Mouse (Mus musculus) embryonic facial prominence, embryonic 11.5 days (tissue): ENCODE measurements around the gene Pde4b. TPM values are rescaled to one million over a fixed set of nuclear protein-coding genes. Genes with fewer than 3 reads are reported as not detected.
A peak's percentile ranks its signal among the peaks of the same experiment; 100 is the strongest.

Experiments
- ATAC-seq: fragments of 200-750 bp; cut with Nextera tagmentation; replicated peaks from 2 replicates; pipeline ENCODE4 v1.8.0; 2017; ENCODE audit warnings: low read depth; ENCODE audit not compliant: insufficient number of reproducible peaks, low FRiP score, low TSS enrichment
- DNase-seq: peaks from one replicate; pipeline ENCODE4 v3.0.0-alpha.2; 2015; ENCODE audit warnings: low spot score
- H3K27ac ChIP-seq: fragments of 300-500 bp; sonication (generic); replicated peaks from 2 replicates; pipeline ENCODE4 v1.5.1; 2014; ENCODE audit warnings: mild to moderate bottlenecking, low read depth, low read length, control low read depth
- H3K27me3 ChIP-seq: fragments of 300-500 bp; sonication (generic); 2 replicates; pipeline ENCODE4 v1.6.1; 2014; ENCODE audit warnings: mild to moderate bottlenecking, low read length, moderate library complexity, mixed read lengths; ENCODE audit not compliant: control insufficient read depth, insufficient read depth
- H3K36me3 ChIP-seq: fragments of 300-500 bp; sonication (generic); replicated peaks from 2 replicates; pipeline ENCODE4 v1.6.1; 2014; ENCODE audit warnings: low read depth, mild to moderate bottlenecking, low read length, moderate library complexity, mixed read lengths; ENCODE audit not compliant: control insufficient read depth, insufficient read depth
- H3K4me1 ChIP-seq: fragments of 300-500 bp; sonication (generic); 2 replicates; pipeline ENCODE4 v1.6.1; 2014; ENCODE audit warnings: low read length, mixed read lengths; ENCODE audit not compliant: control insufficient read depth, insufficient read depth
- H3K4me2 ChIP-seq: fragments of 300-500 bp; sonication (generic); 2 replicates; pipeline ENCODE4 v1.6.1; 2014; ENCODE audit warnings: low read depth, mild to moderate bottlenecking, control low read depth, low read length, moderate library complexity
- H3K4me3 ChIP-seq: fragments of 300-500 bp; sonication (generic); 2 replicates; pipeline ENCODE4 v1.5.1; 2014; ENCODE audit warnings: low read depth, low read length, control low read depth
- H3K9ac ChIP-seq: fragments of 300-500 bp; sonication (generic); replicated peaks from 2 replicates; pipeline ENCODE4 v1.6.1; 2014; ENCODE audit warnings: mild to moderate bottlenecking, control low read depth, low read length
- H3K9me3 ChIP-seq: fragments of 300-500 bp; sonication (generic); replicated peaks from 2 replicates; pipeline ENCODE4 v1.6.1; 2016; ENCODE audit warnings: mild to moderate bottlenecking, low read length, inconsistent platforms, mixed read lengths; ENCODE audit not compliant: control insufficient read depth
- WGBS: fragments of 180-500 bp; shearing (Covaris S2); extraction: QIAGEN DNeasy Blood & Tissue Kit; methylation state at CpG from one replicate; pipeline ENCODE4 v1.1.7; 2014; 5-methylcytosine and 5-hydroxymethylcytosine counted together
- polyA plus RNA-seq: library from polyadenylated mRNA; unstranded; fragments of >200 nt; fragmentation: Nextera tagmentation; extraction: Ambion mirVana; gene quantifications from 2 replicates; pipeline ENCODE4 v1.2.1, GENCODE M21; 2014

Pde4b gene
- polyA plus RNA-seq, 1 experiment from 2014 or later = 10.3 TPM

DNA sequence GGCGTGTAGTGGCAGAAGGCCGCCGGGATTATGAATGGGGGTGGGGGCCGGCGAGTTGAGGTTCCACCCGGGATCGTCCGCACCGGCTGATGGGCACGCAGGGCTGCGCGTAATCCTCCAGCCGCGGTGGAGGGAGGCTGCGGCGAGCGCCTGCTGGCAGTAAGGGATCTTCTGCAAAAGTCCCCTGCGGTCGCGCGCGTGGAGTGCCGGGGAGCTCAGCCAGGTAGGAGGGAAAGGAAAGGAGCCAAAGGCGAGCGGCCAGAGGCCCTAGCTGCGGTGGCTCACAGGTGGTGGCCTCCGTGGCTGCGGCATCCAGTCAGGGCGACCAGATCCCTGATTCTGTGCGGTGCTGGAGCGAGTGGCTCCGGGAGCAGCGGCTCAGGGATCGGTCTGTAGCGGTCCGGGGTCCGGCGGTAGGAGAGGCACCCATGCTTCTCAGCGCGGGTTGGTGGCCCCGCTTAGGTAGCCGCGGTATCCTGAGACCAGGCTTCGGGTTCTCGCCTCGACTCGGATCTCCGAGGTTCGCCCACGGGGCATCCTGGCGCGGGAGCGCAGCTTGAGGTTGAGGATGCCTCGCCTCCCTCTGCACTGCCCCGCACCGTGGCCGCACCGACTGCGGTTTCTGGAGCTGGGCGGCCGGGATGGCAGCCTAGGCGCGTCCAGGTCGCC, 357 bp downstream of the Pde4b start:
- Histone ChIP-seq H3K27me3 (peaks cover 10% of the 10 kb centered on the region; the same call in 1 of the 2 replicates), H3K9ac (peak overlapping the region; percentile 37)
- ATAC-seq = peak; percentile 80

DNA sequence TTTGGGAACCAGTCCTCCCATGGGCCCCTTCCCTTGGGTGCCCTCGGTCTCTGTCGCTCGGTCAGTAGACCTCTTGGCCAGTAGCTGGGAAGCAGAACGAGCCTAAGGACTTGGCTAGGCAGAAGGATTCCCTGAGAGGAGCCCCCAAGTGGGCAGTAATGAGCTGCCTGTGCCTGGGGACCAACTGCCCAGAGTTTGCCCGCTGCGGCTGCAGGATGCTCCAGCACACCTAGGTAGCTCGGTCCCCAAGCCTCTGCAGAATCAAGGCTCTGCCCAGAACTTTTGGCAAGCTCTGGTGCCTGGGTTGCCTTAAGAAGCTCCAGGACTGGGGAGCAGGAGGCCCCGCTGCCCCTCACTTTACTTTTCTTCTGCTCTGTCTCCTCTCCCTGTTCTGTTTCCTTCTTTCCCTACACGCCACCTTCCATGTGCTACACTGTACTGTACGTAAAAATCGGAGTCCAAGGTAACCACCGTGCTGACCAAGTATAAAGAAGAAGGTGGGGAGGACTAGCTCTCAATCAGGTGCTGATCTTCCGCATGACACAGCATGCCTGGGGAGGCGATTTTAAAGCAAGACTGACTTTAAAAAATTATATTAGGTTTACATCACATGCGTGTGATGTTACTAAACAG, 1.0 kb downstream of the Pde4b start:
- H3K4me1 ChIP-seq = no peaks in the 10 kb centered on the region; the same call in 1 of the 2 replicates
- H3K9ac ChIP-seq = peak overlapping the region; percentile 37
- H3K9me3 ChIP-seq = no peaks in the 10 kb centered on the region
- no peaks in the 10 kb centered on the region for H3K36me3 ChIP-seq
- H3K4me2 ChIP-seq = peak overlapping the region; percentile 93
- H3K27ac ChIP-seq = no peak overlapping the region
- ATAC-seq (peak; percentile 11; the same call in 1 of the 2 replicates), DNase-seq (peak; percentile 36)
- H3K4me3 ChIP-seq = peak overlapping the region; percentile 45
- 26% methylated on average over 15 of the region's 15 CpGs for WGBS
- peaks cover 10% of the 10 kb centered on the region; the same call in 1 of the 2 replicates for H3K27me3 ChIP-seq

More for the DNA sequence above, 357 bp downstream of the Pde4b start:
- H3K27ac ChIP-seq = no peak overlapping the region
- under 1% methylated on average over 64 of the region's 64 CpGs for WGBS
- H3K4me2 ChIP-seq = peak overlapping the region; percentile 93
- no peaks in the 10 kb centered on the region; the same call in 1 of the 2 replicates for H3K4me1 ChIP-seq
- H3K9me3 ChIP-seq = no peaks in the 10 kb centered on the region
- H3K4me3 ChIP-seq = peak overlapping the region; percentile 45
- DNase-seq = peak; percentile 40
- no peaks in the 10 kb centered on the region for H3K36me3 ChIP-seq

DNA sequence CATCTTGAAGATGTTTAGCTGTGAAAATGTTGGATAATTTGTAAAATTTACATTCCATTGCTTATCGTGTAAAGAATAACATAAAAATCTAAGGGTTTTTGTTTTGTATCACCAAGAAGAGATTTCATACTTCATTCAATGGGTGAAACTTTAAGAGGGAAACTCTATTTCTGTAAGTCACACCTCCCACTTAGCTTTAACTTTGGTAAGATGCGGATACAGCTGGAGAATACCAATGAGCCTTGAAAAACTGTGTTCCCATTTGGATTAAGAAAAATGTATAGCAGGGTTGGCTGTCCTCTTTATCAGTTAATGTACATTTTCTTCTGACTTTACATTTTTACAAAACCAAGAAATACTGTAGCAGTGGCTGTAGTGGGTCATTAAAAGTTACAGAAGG, 8.5 kb downstream of the Pde4b start:
- WGBS = 90% methylated on average over 2 of the region's 2 CpGs
- Histone ChIP-seq H3K4me2 (no peak overlapping the region), H3K4me3 (no peak overlapping the region), H3K9me3 (no peaks in the 10 kb centered on the region), H3K9ac (no peak overlapping the region), H3K4me1 (no peaks in the 10 kb centered on the region), H3K27ac (no peak overlapping the region), H3K36me3 (no peaks in the 10 kb centered on the region), H3K27me3 (no peaks in the 10 kb centered on the region)
- DNase-seq = no peak
- no peak for ATAC-seq

DNA sequence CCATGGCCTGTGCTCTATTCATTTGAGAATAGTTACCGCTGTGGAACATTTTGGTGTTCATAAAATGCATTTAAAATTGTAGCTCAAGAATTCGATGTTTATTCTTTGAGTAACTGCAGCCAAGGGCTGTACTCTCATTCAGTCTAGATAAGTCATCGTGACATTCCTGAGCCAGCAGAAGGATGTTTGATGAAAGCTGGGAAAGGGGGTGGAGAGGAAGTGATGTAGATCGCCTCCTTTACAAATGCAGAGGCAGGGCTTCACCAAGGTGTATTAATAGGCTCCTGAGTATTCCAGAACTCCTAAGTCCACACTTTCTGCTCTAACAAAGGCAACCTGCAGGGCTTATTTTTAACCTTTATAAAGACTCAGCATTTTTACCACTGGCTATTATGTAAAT, 14.9 kb downstream of the Pde4b start:
- Histone ChIP-seq H3K9ac (no peak overlapping the region), H3K4me1 (no peaks in the 10 kb centered on the region), H3K27me3 (no peaks in the 10 kb centered on the region), H3K36me3 (no peaks in the 10 kb centered on the region), H3K4me3 (no peak overlapping the region), H3K4me2 (no peak overlapping the region), H3K9me3 (no peaks in the 10 kb centered on the region), H3K27ac (no peak overlapping the region)
- WGBS = 78% methylated on average over 4 of the region's 4 CpGs
- DNase-seq (no peak), ATAC-seq (no peak)

DNA sequence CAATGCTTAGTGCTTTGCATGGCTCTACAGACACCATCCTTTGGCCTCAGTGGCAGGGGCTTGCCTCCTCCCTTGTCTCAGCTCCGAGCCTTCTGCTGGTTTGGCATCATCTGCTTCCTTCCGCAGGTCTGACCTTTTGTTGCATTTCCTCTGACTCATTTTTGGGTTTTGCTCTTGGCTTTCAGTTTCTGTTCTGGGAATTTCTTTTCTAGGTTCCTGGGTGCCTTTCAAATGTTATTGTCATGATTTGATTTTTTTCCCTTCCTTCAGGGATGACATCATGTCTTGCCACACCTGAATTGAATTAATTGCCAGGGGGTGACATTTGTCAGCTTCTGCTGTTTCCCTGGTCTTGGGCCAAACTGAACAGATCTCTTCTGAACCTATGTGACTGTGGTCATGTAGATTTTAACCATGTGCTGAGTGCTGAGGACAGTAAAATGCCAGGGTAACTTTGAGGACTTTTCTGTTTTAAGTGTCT, 17.2 kb downstream of the Pde4b start:
- Histone ChIP-seq H3K9ac (no peak overlapping the region), H3K27ac (no peak overlapping the region), H3K4me2 (no peak overlapping the region), H3K4me1 (no peaks in the 10 kb centered on the region), H3K36me3 (no peaks in the 10 kb centered on the region), H3K9me3 (no peaks in the 10 kb centered on the region), H3K27me3 (no peaks in the 10 kb centered on the region), H3K4me3 (no peak overlapping the region)
- DNase-seq (no peak), ATAC-seq (no peak)
- 80% methylated on average over 2 of the region's 2 CpGs for WGBS

DNA sequence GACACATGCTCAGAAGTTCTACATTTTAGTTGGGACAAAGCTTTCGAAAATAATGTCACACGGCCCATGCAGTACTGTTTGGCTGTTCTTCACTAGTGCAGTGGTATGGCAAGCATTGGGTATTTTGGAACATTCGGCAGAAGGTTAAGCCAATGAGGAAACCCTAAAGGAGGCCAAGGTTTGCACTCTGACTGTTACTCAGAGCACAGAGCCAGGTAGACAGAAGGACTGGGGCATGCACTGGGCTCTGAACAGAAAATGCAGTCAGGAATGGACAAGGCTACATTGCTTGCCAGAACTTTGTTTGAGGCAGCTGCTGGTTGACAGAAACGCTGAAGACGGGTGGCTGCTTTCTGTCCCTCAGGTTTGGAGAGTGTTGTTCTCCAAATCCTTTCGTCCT, 19.4 kb downstream of the Pde4b start:
- DNase-seq = no peak

DNA sequence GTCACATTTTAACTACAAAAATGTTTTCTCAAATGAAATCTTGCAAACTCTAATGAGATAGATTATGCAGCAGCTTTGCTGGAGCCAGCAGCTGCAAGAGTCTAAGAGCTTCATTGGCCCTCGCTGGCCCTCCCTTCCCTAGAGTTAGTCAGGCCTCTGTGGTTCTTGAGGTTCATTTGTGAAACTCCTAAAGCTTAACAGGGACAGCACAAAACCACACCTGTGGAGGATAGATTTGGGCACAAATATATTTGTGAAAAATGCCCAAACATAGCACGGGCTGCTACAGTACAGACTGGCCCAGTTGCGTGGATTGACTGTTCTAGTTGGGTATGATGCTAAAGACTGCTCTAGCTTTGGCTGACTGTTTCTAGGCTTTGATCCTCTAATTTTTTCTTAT, 32.1 kb downstream of the Pde4b start:
- H3K4me3 ChIP-seq = no peak overlapping the region
- no peak for DNase-seq
- no peak for ATAC-seq
- no peaks in the 10 kb centered on the region for H3K27me3 ChIP-seq
- H3K27ac ChIP-seq = no peak overlapping the region
- H3K4me1 ChIP-seq = no peaks in the 10 kb centered on the region
- no peaks in the 10 kb centered on the region for H3K9me3 ChIP-seq
- H3K9ac ChIP-seq = no peak overlapping the region
- no peaks in the 10 kb centered on the region for H3K36me3 ChIP-seq
- no peak overlapping the region for H3K4me2 ChIP-seq
- WGBS = 93% methylated on average over 3 of the region's 3 CpGs

More for the DNA sequence above, 19.4 kb downstream of the Pde4b start:
- Histone ChIP-seq H3K36me3 (no peaks in the 10 kb centered on the region), H3K4me1 (no peaks in the 10 kb centered on the region), H3K4me2 (no peak overlapping the region), H3K4me3 (no peak overlapping the region), H3K9ac (no peak overlapping the region), H3K9me3 (no peaks in the 10 kb centered on the region), H3K27ac (no peak overlapping the region), H3K27me3 (no peaks in the 10 kb centered on the region)
- 90% methylated on average over 6 of the region's 6 CpGs for WGBS
- ATAC-seq = no peak

DNA sequence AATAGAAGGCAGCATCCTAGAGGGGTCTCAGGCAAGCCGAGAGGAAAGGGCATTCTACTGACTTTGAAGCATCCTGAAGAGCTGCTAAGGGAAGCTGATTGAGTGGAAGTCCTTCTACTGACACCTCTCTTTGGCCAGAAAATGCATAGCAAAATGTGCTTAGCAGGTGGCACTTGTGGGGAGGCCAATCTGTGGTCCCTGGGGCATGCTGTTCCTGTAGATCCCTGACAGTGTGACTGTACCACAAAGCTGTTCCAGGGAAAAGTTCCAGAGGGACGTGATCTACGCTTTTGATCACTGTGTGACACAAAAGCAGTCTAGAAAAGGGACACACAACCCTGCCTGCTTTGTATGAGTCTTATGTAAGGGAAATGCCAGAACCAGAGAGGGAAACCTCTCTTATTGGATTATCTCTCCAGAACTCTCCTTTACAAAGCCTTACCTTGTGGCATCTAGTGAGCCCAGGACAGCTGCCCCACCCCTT, 49.1 kb downstream of the Pde4b start:
- Histone ChIP-seq H3K4me3 (no peak overlapping the region), H3K9ac (no peak overlapping the region), H3K9me3 (no peaks in the 10 kb centered on the region), H3K27ac (no peak overlapping the region), H3K4me1 (no peaks in the 10 kb centered on the region), H3K27me3 (no peaks in the 10 kb centered on the region), H3K4me2 (no peak overlapping the region), H3K36me3 (no peaks in the 10 kb centered on the region)
- WGBS = 73% methylated on average over 3 of the region's 3 CpGs
- no peak for ATAC-seq
- no peak for DNase-seq
